Mouse (Mus musculus): ENCODE measurements around the gene Lrrn4cl.
"Not testable (repeated sequence)": the region's sequence is repeated elsewhere in the genome, so short reads cannot be mapped to it uniquely, and the experiment has no call there.

The Lrrn4cl gene

GRCm38 (mm10) chr19:8880311-8881033 is 29.9 kb downstream of the Lrrn4cl start, which contains the start of gene Uqcc3:
Gene Uqcc3 (minus strand): TSS chr19:8880923.
- peak; percentile 83 to 87 for DNase-seq (ENCODE audit: low spot score in 2 of 2)

GRCm38 (mm10) chr19:8881034-8881392 is 30.4 kb downstream of the Lrrn4cl start:
- DNase-seq (ENCODE audit: low spot score in 2 of 2), result no peak

GRCm38 (mm10) chr19:8883616-8884015 is 33.0 kb downstream of the Lrrn4cl start, which contains the start of the genes Lbhd1 and Gm49403:
Gene Lbhd1 (plus strand): TSS chr19:8883732.
Gene Gm49403 (plus strand): TSS chr19:8883930.
- DNase-seq (ENCODE audit: low spot score in 2 of 2), result no peak

- no peak for DNase-seq (ENCODE audit: low spot score in 2 of 2)
Observed at GRCm38 (mm10) chr19:8886916-8887584, 36.5 kb downstream of the Lrrn4cl start.

GRCm38 (mm10) chr19:8887585-8888463 is 37.3 kb downstream of the Lrrn4cl start:
- no peak for DNase-seq (ENCODE audit: low spot score in 2 of 2)

- DNase-seq (ENCODE audit: low spot score in 2 of 2), result peak; percentile 88 to 93
Observed at GRCm38 (mm10) chr19:8888511-8889385, 38.2 kb downstream of the Lrrn4cl start, which contains the start of the genes 1810009A15Rik and Gm49416. Gene 1810009A15Rik (plus strand): TSS chr19:8888853. Gene Gm49416 (plus strand): TSS chr19:8888926.

- peak; percentile 80 to 83 for DNase-seq (ENCODE audit: low spot score in 2 of 2)
Observed at GRCm38 (mm10) chr19:8892829-8893766, 42.5 kb downstream of the Lrrn4cl start, which contains the start of gene Ints5. Gene Ints5 (plus strand): TSS chr19:8893005.

- no peak for DNase-seq (ENCODE audit: low spot score in 2 of 2)
Observed at GRCm38 (mm10) chr19:8895397-8895960, 44.9 kb downstream of the Lrrn4cl start.

GRCm38 (mm10) chr19:8896231-8896630 is 45.7 kb downstream of the Lrrn4cl start:
- not testable (repeated sequence) for DNase-seq (ENCODE audit: low spot score in 2 of 2)

GRCm38 (mm10) chr19:8897211-8897864 is 46.8 kb downstream of the Lrrn4cl start:
- DNase-seq (ENCODE audit: low spot score in 2 of 2), result peak in 1 of 2 experiments; percentile 16

GRCm38 (mm10) chr19:8897865-8898495 is 47.4 kb downstream of the Lrrn4cl start, which contains the start of gene Ganab:
Gene Ganab (plus strand): TSS chr19:8898071.
- DNase-seq (ENCODE audit: low spot score in 2 of 2), result peak; percentile 91 to 94

- no peak for DNase-seq (ENCODE audit: low spot score in 2 of 2)
Observed at GRCm38 (mm10) chr19:8898576-8898975, 48.0 kb downstream of the Lrrn4cl start.

GRCm38 (mm10) chr19:8899079-8899478 is 48.5 kb downstream of the Lrrn4cl start:
- DNase-seq (ENCODE audit: low spot score in 2 of 2), result no peak

- DNase-seq (ENCODE audit: low spot score in 2 of 2), result no peak
Observed at GRCm38 (mm10) chr19:8903412-8903811, 52.8 kb downstream of the Lrrn4cl start.
